ENCODE assay signal across 18 mouse cellular contexts in the genomic region with DNA sequence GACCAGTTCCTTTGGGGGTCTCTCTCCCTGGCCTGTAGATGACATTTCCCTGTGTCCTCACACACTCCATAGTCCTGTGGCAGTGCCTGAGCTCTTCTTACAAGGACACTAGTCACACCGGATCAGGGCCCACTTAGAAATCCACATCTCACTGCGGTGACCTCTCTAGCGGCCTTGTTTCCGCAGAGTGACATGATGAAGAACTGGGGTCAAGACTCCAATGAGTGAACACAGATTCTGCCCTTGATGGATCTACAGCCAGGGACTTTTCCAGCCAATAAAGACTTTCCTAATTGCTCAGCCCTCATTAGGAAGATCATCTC. TPM values are rescaled to one million over a fixed set of nuclear protein-coding genes. Genes with fewer than 3 reads are reported as not detected.
A peak's percentile ranks its signal among the peaks of the same experiment; 100 is the strongest.
DNase-seq lines count a peak whose midpoint lies in the region; ATAC-seq and TF ChIP-seq lines count a peak whose summit lies in the region.
"Had no signal": no experiment of that assay in that cellular context is flagged by ENCODE, and none has a peak within 500 bp of the region (broad histone marks: within the 10 kb centered on the region; RNA-seq: fewer than 3 reads in every experiment).

No protein-coding gene starts in this region.

- no peak overlapping the region for H3K4me3 ChIP-seq in intestine, embryonic 14.5 days (ENCODE audit: low read depth, low read length)
- H3K4me3 ChIP-seq in intestine, postnatal 0 days (ENCODE audit: low read depth, low read length): no peak overlapping the region
- H3K4me3 ChIP-seq: forebrain, embryonic 10.5 days; hindbrain, embryonic 13.5 days; limb, embryonic 10.5 days; liver, embryonic 15.5 days; lung, embryonic 15.5 days; midbrain, embryonic 15.5 days; neural tube, embryonic 12.5 days; stomach, embryonic 15.5 days had no signal

- DNase-seq in adrenal gland, adult 2 months: peak; percentile 80
- DNase-seq in adrenal gland, postnatal 4 days (ENCODE audit: low spot score in 2 of 2): no peak
- DNase-seq in intestine, embryonic 14.5 days (ENCODE audit: low spot score): peak; percentile 31
- peak; percentile 2 for DNase-seq in right cerebral cortex, postnatal 25 days
- DNase-seq in right cerebral cortex, postnatal 14 days: no peak
- peak; percentile 24 to 53 for DNase-seq in kidney, postnatal 25 days
- DNase-seq in adipocyte (ENCODE audit: low spot score): no peak

- no peaks in the 10 kb centered on the region for H3K27me3 ChIP-seq in intestine, embryonic 14.5 days (replicated peaks; ENCODE audit: control insufficient read depth, insufficient read depth, low read length)
- H3K27me3 ChIP-seq in intestine, postnatal 0 days (replicated peaks; ENCODE audit: control insufficient read depth, insufficient read depth, low read length): no peaks in the 10 kb centered on the region; the same call in 1 of the 2 replicates
- H3K27me3 ChIP-seq: liver, embryonic 15.5 days; lung, embryonic 15.5 days; midbrain, embryonic 15.5 days; neural tube, embryonic 12.5 days; stomach, embryonic 15.5 days had no signal

- H3K9me3 ChIP-seq in intestine, embryonic 14.5 days (ENCODE audit: control insufficient read depth, low read length): no peaks in the 10 kb centered on the region
- no peaks in the 10 kb centered on the region for H3K9me3 ChIP-seq in intestine, postnatal 0 days (ENCODE audit: control insufficient read depth)
- H3K9me3 ChIP-seq: forebrain, embryonic 10.5 days; hindbrain, embryonic 13.5 days; limb, embryonic 10.5 days; liver, embryonic 15.5 days; lung, embryonic 15.5 days; midbrain, embryonic 15.5 days; neural tube, embryonic 12.5 days; stomach, embryonic 15.5 days had no signal

- ATAC-seq in intestine, embryonic 14.5 days (replicated peaks; ENCODE audit: low FRiP score, low TSS enrichment, low read depth): no peak
- no peak for ATAC-seq in intestine, postnatal 0 days
- ATAC-seq: forebrain, embryonic 16.5 days; midbrain, embryonic 15.5 days had no signal

- no peak for TF ChIP-seq CTCF in intestine, postnatal 0 days (IDR thresholded peaks at IDR 0.05; ENCODE audit: low read depth)

- H3K27ac ChIP-seq in intestine, embryonic 14.5 days (ENCODE audit: low read depth): no peak overlapping the region
- H3K27ac ChIP-seq in intestine, postnatal 0 days (ENCODE audit: low read depth, low read length): no peak overlapping the region
- H3K27ac ChIP-seq: forebrain, embryonic 10.5 days; hindbrain, embryonic 13.5 days; limb, embryonic 10.5 days; liver, embryonic 15.5 days; lung, embryonic 15.5 days; midbrain, embryonic 15.5 days; neural tube, embryonic 12.5 days; stomach, embryonic 15.5 days had no signal

- H3K9ac ChIP-seq in intestine, embryonic 14.5 days (ENCODE audit: low read length): no peak overlapping the region
- H3K9ac ChIP-seq in intestine, postnatal 0 days (ENCODE audit: low read depth, low read length): no peak overlapping the region
- H3K9ac ChIP-seq: hindbrain, embryonic 13.5 days; liver, embryonic 15.5 days; lung, embryonic 15.5 days; midbrain, embryonic 15.5 days; neural tube, embryonic 12.5 days; stomach, embryonic 15.5 days had no signal

- H3K4me2 ChIP-seq in intestine, embryonic 14.5 days (ENCODE audit: low read length): no peak overlapping the region
- H3K4me2 ChIP-seq in intestine, postnatal 0 days (replicated peaks; ENCODE audit: low read depth): no peak overlapping the region
- H3K4me2 ChIP-seq: hindbrain, embryonic 13.5 days; liver, embryonic 15.5 days; lung, embryonic 15.5 days; midbrain, embryonic 15.5 days; neural tube, embryonic 12.5 days; stomach, embryonic 15.5 days had no signal

- WGBS in intestine, embryonic 14.5 days: 71% methylated on average over 4 of the region's 4 CpGs
- WGBS in intestine, postnatal 0 days: 89% methylated on average over 4 of the region's 4 CpGs

- peaks cover 8% of the 10 kb centered on the region for H3K4me1 ChIP-seq in intestine, embryonic 14.5 days (replicated peaks; ENCODE audit: control insufficient read depth, insufficient read depth, low read length)
- no peaks in the 10 kb centered on the region for H3K4me1 ChIP-seq in intestine, postnatal 0 days (replicated peaks; ENCODE audit: control insufficient read depth, insufficient read depth, low read length)

- H3K36me3 ChIP-seq in intestine, embryonic 14.5 days (ENCODE audit: control insufficient read depth, insufficient read depth, low read length): no peaks in the 10 kb centered on the region
- H3K36me3 ChIP-seq in intestine, postnatal 0 days (ENCODE audit: control insufficient read depth, insufficient read depth): no peaks in the 10 kb centered on the region
- H3K36me3 ChIP-seq: forebrain, embryonic 10.5 days; hindbrain, embryonic 13.5 days; limb, embryonic 10.5 days; liver, embryonic 15.5 days; lung, embryonic 15.5 days; midbrain, embryonic 15.5 days; neural tube, embryonic 12.5 days; stomach, embryonic 15.5 days had no signal

RNA-seq across cellular contexts. Expression of a gene that starts 4.1 kb away (rescaled TPM):
- 1 to 10 TPM; 4.1 to 8.3 TPM for total RNA-seq in adrenal gland, adult 2 months (2021)
- polyA plus RNA-seq in adrenal gland, adult 2 months (2012; rRNA removed): 7.6 and 7.8 TPM in 2 replicates
- 1 to 10 TPM; 4.5 to 5.6 TPM for total RNA-seq in adrenal gland, postnatal 4 days (2021)
- polyA plus RNA-seq in intestine, embryonic 14.5 days (2014; fragmentation: Nextera tagmentation; extraction: Ambion mirVana): 4.7 and 4.9 TPM in 2 replicates
- 2.0 and 2.5 TPM in 2 replicates for polyA plus RNA-seq in intestine, postnatal 0 days (2015; fragmentation: Nextera tagmentation; extraction: Ambion mirVana)

RNA-seq across cellular contexts. Expression of a gene that starts 4.4 kb away (rescaled TPM):
- total RNA-seq in adrenal gland, adult 2 months (2021): 1 to 10 TPM; 2.8 to 3.1 TPM
- 3.1 and 7.4 TPM in 2 replicates for polyA plus RNA-seq in adrenal gland, adult 2 months (2012; rRNA removed)
- 1 to 10 TPM; 3.8 to 4.3 TPM for total RNA-seq in adrenal gland, postnatal 4 days (2021)
- 0.12 and 0.15 TPM in 2 replicates for polyA plus RNA-seq in intestine, embryonic 14.5 days (2014; fragmentation: Nextera tagmentation; extraction: Ambion mirVana)
- 0.07 and 0.10 TPM in 2 replicates for polyA plus RNA-seq in intestine, postnatal 0 days (2015; fragmentation: Nextera tagmentation; extraction: Ambion mirVana)
- polyA plus RNA-seq: heart, embryonic 14.5 days; liver, embryonic 15.5 days had no signal

RNA-seq across cellular contexts. Expression of a gene that starts 39.5 kb away (rescaled TPM):
- 10 to 100 TPM in 1 of 2 experiments, 1 to 10 TPM in 1; 8.9 to 16.1 TPM for total RNA-seq in adrenal gland, adult 2 months (2021)
- 19.6 and 24.4 TPM in 2 replicates for polyA plus RNA-seq in adrenal gland, adult 2 months (2012; rRNA removed)
- total RNA-seq in adrenal gland, postnatal 4 days (2021): 10 to 100 TPM; 18.2 to 21.0 TPM
- polyA plus RNA-seq in intestine, embryonic 14.5 days (2014; fragmentation: Nextera tagmentation; extraction: Ambion mirVana): 15.9 and 17.3 TPM in 2 replicates
- 12.9 and 16.6 TPM in 2 replicates for polyA plus RNA-seq in intestine, postnatal 0 days (2015; fragmentation: Nextera tagmentation; extraction: Ambion mirVana)

Comparison
In these comparisons a context has a peak if more than half of its experiments do, and no peak if none do; other contexts are left out.
1. DNase-seq: peak in adrenal gland, adult 2 months (single experiment), intestine, embryonic 14.5 days (single experiment), right cerebral cortex, postnatal 25 days (single experiment) and kidney, postnatal 25 days (2 of 2); none in adrenal gland, postnatal 4 days (0 of 2), right cerebral cortex, postnatal 14 days (single experiment) and adipocyte (single experiment).